Mouse (Mus musculus) thymus, adult 2 months (tissue): ENCODE results near the gene Ereg. TPM values are rescaled to one million over a fixed set of nuclear protein-coding genes. Genes with fewer than 3 reads are reported as not detected.

Source experiments
- DNase-seq: peaks from one replicate; pipeline ENCODE4 v3.0.0; 2021
- H3K27ac ChIP-seq: fragments of 200-500 bp; 2 replicates; pipeline ENCODE4 v1.5.1; 2012; ENCODE audit warnings: low read length, control low read depth; ENCODE audit not compliant: control insufficient read depth, insufficient read depth
- H3K27me3 ChIP-seq: fragments of 200-500 bp; 2 replicates; pipeline ENCODE4 v1.6.1; 2012; ENCODE audit warnings: mild to moderate bottlenecking, low read length, moderate library complexity, mixed read lengths; ENCODE audit not compliant: control insufficient read depth, insufficient read depth
- H3K36me3 ChIP-seq: fragments of 200-500 bp; 2 replicates; pipeline ENCODE4 v1.6.1; 2012; ENCODE audit warnings: mild to moderate bottlenecking, low read length, moderate library complexity; ENCODE audit not compliant: control insufficient read depth, insufficient read depth
- H3K4me1 ChIP-seq: fragments of 200-500 bp; replicated peaks from 2 replicates; pipeline ENCODE4 v1.6.1; 2012; ENCODE audit warnings: low read length; ENCODE audit not compliant: control insufficient read depth, insufficient read depth
- H3K4me3 ChIP-seq: fragments of 200-500 bp; 2 replicates; pipeline ENCODE4 v1.5.1; 2012; ENCODE audit warnings: mild to moderate bottlenecking, low read length, control low read depth, moderate library complexity; ENCODE audit not compliant: control insufficient read depth, insufficient read depth
- CTCF ChIP-seq: fragments of 200-500 bp; IDR thresholded peaks from 2 replicates; pipeline ENCODE4 v1.5.1; 2012; ENCODE audit warnings: mild to moderate bottlenecking, control low read depth, low read length, moderate library complexity, borderline replicate concordance; ENCODE audit not compliant: control insufficient read depth, poor library complexity, insufficient read depth; ENCODE audit errors: extremely low read depth
- POLR2A ChIP-seq: fragments of 200-500 bp; IDR thresholded peaks from 2 replicates; pipeline ENCODE4 v1.6.1; 2012; ENCODE audit warnings: mild to moderate bottlenecking, low read length, control low read depth, moderate library complexity; ENCODE audit not compliant: control insufficient read depth, poor library complexity, insufficient read depth; ENCODE audit errors: extremely low read depth
- WGBS: fragments of 180-500 bp; shearing (Covaris S2); methylation state at CpG from one replicate; pipeline ENCODE4 v1.1.7; 2018; 5-methylcytosine and 5-hydroxymethylcytosine counted together
- polyA plus RNA-seq: library from polyadenylated mRNA; depleted of rRNA; stranded (reverse); fragments of >200 nt; gene quantifications from 2 replicates; pipeline ENCODE4 v1.2.3, GENCODE M21; 2012; rRNA removed

Gene Ereg
- polyA plus RNA-seq, 1 experiment, result 0.01 TPM

DNA sequence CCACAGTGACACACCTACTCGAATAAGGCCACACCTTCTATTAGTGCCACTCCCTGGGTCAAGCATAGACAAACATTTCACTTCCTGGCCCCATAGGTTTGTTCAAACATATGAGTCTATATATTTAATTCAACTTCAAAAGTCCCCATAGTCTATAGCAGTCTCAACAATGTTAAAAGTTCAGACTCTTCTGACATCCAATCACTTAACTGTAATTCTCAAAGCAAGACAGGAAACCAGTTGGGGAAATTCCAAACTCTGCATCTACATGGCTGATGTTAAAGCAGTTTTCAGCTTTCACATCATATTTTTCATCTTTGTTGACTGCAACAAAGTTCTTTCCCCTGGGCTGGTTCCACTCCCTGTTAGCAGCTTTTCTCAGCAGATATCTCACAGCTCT, 52.2 kb downstream of the Ereg start:
- DNase-seq, result no peak
- Histone ChIP-seq H3K4me1 (no peaks in the 10 kb centered on the region), H3K27me3 (no peaks in the 10 kb centered on the region), H3K4me3 (no peak overlapping the region), H3K36me3 (no peaks in the 10 kb centered on the region), H3K27ac (no peak overlapping the region)
- TF ChIP-seq CTCF (no peak), POLR2A (no peak)
- WGBS, result 92% methylated on average over 1 of the region's 1 CpGs

DNA sequence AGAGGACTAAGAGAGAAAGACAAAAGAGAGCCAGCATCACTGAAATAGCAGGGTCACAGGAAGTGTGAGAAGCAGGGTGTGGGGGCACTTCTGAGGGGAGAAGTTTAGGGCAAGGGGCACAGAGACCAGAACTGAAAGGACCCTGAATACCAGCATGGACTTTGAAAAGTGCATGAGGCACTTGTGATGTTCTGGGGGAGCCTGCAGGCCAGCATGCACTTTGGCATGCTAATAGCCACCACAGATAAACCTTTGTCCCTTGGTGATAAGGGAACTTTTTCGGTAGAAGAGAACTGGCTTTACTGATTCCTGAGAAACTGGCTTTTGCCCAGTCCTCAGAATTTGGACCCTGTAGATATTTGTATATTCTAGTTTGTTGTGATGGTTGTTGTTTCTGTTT, 60.5 kb downstream of the Ereg start:
- 56% methylated on average over 1 of the region's 1 CpGs for WGBS
- Histone ChIP-seq H3K27me3 (peaks cover 7% of the 10 kb centered on the region), H3K4me1 (0 out of 2 replicates have a peak, but pooled peaks cover 2% of the 10 kb centered on the region), H3K27ac (no peak overlapping the region), H3K4me3 (no peak overlapping the region), H3K36me3 (no peaks in the 10 kb centered on the region)
- TF ChIP-seq CTCF, result no peak
- no peak for TF ChIP-seq POLR2A
- DNase-seq, result no peak

DNA sequence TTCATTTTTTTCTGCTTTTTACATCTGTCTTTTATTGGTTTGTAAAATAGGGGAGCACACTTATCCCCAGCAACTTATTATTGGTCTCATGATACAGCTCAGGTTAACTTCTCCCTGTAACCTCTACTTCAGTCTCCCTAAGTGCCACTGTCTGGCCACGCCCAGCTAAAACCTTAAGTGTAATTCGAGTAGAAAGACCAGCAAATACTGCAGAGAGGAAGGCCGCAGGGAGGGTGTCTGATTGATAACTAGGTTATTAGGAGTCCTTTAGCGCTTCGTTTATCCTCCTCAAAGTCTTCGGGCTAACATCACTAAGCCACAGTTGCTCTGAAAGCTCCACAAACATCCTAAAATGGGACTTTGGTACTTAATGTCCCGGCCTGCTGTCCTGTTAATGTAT, 64.5 kb downstream of the Ereg start:
- WGBS, result 17% methylated on average over 7 of the region's 7 CpGs
- H3K27me3 ChIP-seq, result peaks cover 7% of the 10 kb centered on the region
- no peak overlapping the region for H3K4me3 ChIP-seq
- no peak for TF ChIP-seq CTCF
- TF ChIP-seq POLR2A, result no peak
- 0 out of 2 replicates have a peak, but pooled peaks cover 2% of the 10 kb centered on the region for H3K4me1 ChIP-seq
- H3K36me3 ChIP-seq, result no peaks in the 10 kb centered on the region
- no peak overlapping the region for H3K27ac ChIP-seq
- no peak for DNase-seq

DNA sequence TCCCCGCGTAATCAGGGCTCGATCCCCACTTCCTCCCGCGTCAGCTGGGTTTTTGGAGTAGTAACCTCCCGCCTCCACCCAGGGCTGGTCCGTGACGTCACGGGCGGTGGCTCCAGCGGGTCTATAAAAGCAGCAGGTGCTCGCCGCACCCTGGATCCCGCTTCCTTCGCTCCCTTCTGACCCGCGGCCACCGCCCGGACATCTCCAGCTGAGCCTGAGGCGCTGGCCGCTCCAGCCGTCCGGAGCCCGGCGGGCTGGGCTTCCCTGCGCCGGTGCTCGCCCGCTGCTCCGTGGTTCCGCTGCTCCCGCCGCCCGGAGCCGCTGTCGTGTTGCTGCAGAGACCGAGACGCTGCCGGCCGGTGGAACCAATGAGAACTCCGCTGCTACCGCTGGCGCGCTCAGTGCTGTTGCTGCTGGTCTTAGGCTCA, 65.0 kb downstream of the Ereg start, which contains the start of gene Areg:
Areg (plus strand) TSS at position 154 of the 428 bp plus-strand sequence.
- Histone ChIP-seq H3K27ac (no peak within 1 kb of the TSS), H3K4me3 (peak within 1 kb of the TSS; percentile 32), H3K36me3 (no peaks in the 10 kb centered on the region), H3K27me3 (peaks cover 7% of the 10 kb centered on the region), H3K4me1 (0 out of 2 replicates have a peak, but pooled peaks cover 2% of the 10 kb centered on the region)
- 2% methylated on average over 44 of the region's 44 CpGs for WGBS
- peak; percentile 46 for DNase-seq
- TF ChIP-seq POLR2A (no peak), CTCF (peak; percentile 20; the same call in 1 of the 2 replicates)

DNA sequence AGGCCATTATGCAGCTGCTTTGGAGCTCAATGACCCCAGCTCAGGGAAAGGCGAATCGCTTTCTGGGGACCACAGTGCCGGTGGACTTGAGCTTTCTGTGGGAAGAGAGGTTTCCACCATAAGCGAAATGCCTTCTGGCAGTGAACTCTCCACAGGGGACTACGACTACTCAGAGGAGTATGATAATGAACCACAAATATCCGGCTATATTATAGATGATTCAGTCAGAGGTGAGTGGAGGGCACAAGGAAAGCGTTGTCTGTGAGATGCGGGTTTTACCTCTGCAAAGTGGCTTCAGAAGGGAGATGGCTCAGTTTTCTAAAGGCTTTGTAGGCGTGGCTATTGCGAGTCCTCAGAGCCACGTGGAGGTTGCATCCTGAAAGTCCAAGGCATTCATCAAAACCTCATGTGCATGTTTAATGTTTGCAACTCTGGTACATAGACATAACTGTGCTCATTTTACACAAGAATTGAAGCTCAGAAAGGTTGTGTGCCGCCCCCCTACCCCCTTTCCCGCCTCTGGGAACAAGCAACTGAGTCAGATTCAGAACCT, 66.5 kb downstream of the Ereg start:
- 0 out of 2 replicates have a peak, but pooled peaks cover 2% of the 10 kb centered on the region for H3K4me1 ChIP-seq
- no peaks in the 10 kb centered on the region for H3K36me3 ChIP-seq
- TF ChIP-seq CTCF (no peak), POLR2A (no peak)
- H3K27me3 ChIP-seq, result peaks cover 7% of the 10 kb centered on the region
- no peak overlapping the region for H3K4me3 ChIP-seq
- WGBS, result 60% methylated on average over 13 of the region's 13 CpGs
- no peak for DNase-seq
- no peak overlapping the region for H3K27ac ChIP-seq

Other genes with a start within 250 kb of the Ereg start
- 4.2 and 5.4 TPM in 2 replicates for gene Cxcl1, start 183.4 kb upstream of the Ereg start, polyA plus RNA-seq
- gene Cxcl2, start 170.8 kb upstream of the Ereg start, polyA plus RNA-seq, result 18.0 and 23.5 TPM in 2 replicates
- 23.5 and 32.5 TPM in 2 replicates for gene Mthfd2l, start 143.5 kb upstream of the Ereg start, polyA plus RNA-seq
- 0.08 TPM in 1 of 2 replicates, not detected in the other for gene Epgn, start 47.2 kb upstream of the Ereg start, polyA plus RNA-seq
- 0.31 and 0.47 TPM in 2 replicates for gene Areg, start 65.0 kb downstream of the Ereg start, polyA plus RNA-seq